Mouse (Mus musculus): ENCODE measurements around the gene Klk14. TPM values are rescaled to one million over a fixed set of nuclear protein-coding genes. Genes with fewer than 3 reads are reported as not detected.
"Not testable (repeated sequence)": the region's sequence is repeated elsewhere in the genome, so short reads cannot be mapped to it uniquely, and the experiment has no call there.

Klk14 gene
- polyA plus RNA-seq, 1 experiment from 2014 or later: not detected

- H3K9ac ChIP-seq: no peak overlapping the region
- H3K36me3 ChIP-seq (ENCODE audit: insufficient read depth): peaks cover 32% of the 10 kb centered on the region
- H3K27me3 ChIP-seq (ENCODE audit: insufficient read depth, low read length): no peaks in the 10 kb centered on the region
- ATAC-seq (ENCODE audit: insufficient read depth) (no peak), DNase-seq (no peak)
- 0 out of 2 replicates have a peak, but pooled peaks cover 5% of the 10 kb centered on the region for H3K4me1 ChIP-seq (ENCODE audit: insufficient read depth)
- 88% methylated on average over 32 of the region's 32 CpGs for WGBS
- H3K27ac ChIP-seq (ENCODE audit: low read depth): no peak overlapping the region
- TF ChIP-seq CTCF (IDR thresholded peaks at IDR 0.05; ENCODE audit: low read depth): no peak
- H3K4me2 ChIP-seq: no peak overlapping the region
- no peak overlapping the region for H3K4me3 ChIP-seq (ENCODE audit: low read depth, low read length)
- no peaks in the 10 kb centered on the region for H3K9me3 ChIP-seq (ENCODE audit: low read depth, low read length)
Measured at GRCm38 (mm10) chr7:43675091-43675490, 15.1 kb upstream of the Klk14 start.

- H3K27me3 ChIP-seq (ENCODE audit: insufficient read depth, low read length): no peaks in the 10 kb centered on the region
- H3K9ac ChIP-seq: no peak overlapping the region
- peaks cover 32% of the 10 kb centered on the region for H3K36me3 ChIP-seq (ENCODE audit: insufficient read depth)
- no peak overlapping the region for H3K4me2 ChIP-seq
- ATAC-seq (ENCODE audit: insufficient read depth) (no peak), DNase-seq (peak; percentile 56)
- no peaks in the 10 kb centered on the region for H3K4me1 ChIP-seq (ENCODE audit: insufficient read depth)
- H3K9me3 ChIP-seq (ENCODE audit: low read depth, low read length): no peaks in the 10 kb centered on the region
- no peak overlapping the region for H3K27ac ChIP-seq (ENCODE audit: low read depth)
- TF ChIP-seq CTCF (IDR thresholded peaks at IDR 0.05; ENCODE audit: low read depth): peak; percentile 63
- no peak overlapping the region for H3K4me3 ChIP-seq (ENCODE audit: low read depth, low read length)
Measured at GRCm38 (mm10) chr7:43678517-43678916, 11.7 kb upstream of the Klk14 start.

- peak; percentile 84 for TF ChIP-seq CTCF (IDR thresholded peaks at IDR 0.05; ENCODE audit: low read depth)
- Histone ChIP-seq H3K4me2 (no peak overlapping the region), H3K9me3 (ENCODE audit: low read depth, low read length) (no peaks in the 10 kb centered on the region), H3K36me3 (ENCODE audit: insufficient read depth) (peaks cover 21% of the 10 kb centered on the region), H3K27me3 (ENCODE audit: insufficient read depth, low read length) (no peaks in the 10 kb centered on the region), H3K27ac (ENCODE audit: low read depth) (no peak overlapping the region), H3K9ac (no peak overlapping the region), H3K4me1 (ENCODE audit: insufficient read depth) (no peaks in the 10 kb centered on the region), H3K4me3 (ENCODE audit: low read depth, low read length) (no peak overlapping the region)
- DNase-seq (peak; percentile 80), ATAC-seq (ENCODE audit: insufficient read depth) (no peak)
- 18% methylated on average over 5 of the region's 5 CpGs for WGBS
Measured at GRCm38 (mm10) chr7:43680960-43681359, 9.3 kb upstream of the Klk14 start.

GRCm38 (mm10) chr7:43682511-43682910 lies 7.7 kb upstream of the Klk14 start:
- peak; percentile 40 for TF ChIP-seq CTCF (IDR thresholded peaks at IDR 0.05; ENCODE audit: low read depth)
- not testable (repeated sequence) for H3K27ac ChIP-seq (ENCODE audit: low read depth); H3K4me1 ChIP-seq (ENCODE audit: insufficient read depth); H3K4me3 ChIP-seq (ENCODE audit: low read depth, low read length); H3K36me3 ChIP-seq (ENCODE audit: insufficient read depth); H3K9me3 ChIP-seq (ENCODE audit: low read depth, low read length); H3K4me2 ChIP-seq; H3K9ac ChIP-seq; H3K27me3 ChIP-seq (ENCODE audit: insufficient read depth, low read length); ATAC-seq (ENCODE audit: insufficient read depth)
- WGBS: 14% methylated on average over 1 of the region's 1 CpGs
- DNase-seq: peak; percentile 34

- Histone ChIP-seq H3K4me2 (no peak overlapping the region), H3K9me3 (ENCODE audit: low read depth, low read length) (no peaks in the 10 kb centered on the region), H3K27me3 (ENCODE audit: insufficient read depth, low read length) (no peaks in the 10 kb centered on the region), H3K36me3 (ENCODE audit: insufficient read depth) (no peaks in the 10 kb centered on the region), H3K4me3 (ENCODE audit: low read depth, low read length) (no peak overlapping the region), H3K9ac (no peak overlapping the region), H3K27ac (ENCODE audit: low read depth) (no peak overlapping the region), H3K4me1 (ENCODE audit: insufficient read depth) (no peaks in the 10 kb centered on the region)
- no peak for TF ChIP-seq CTCF (IDR thresholded peaks at IDR 0.05; ENCODE audit: low read depth)
- no peak for DNase-seq
- WGBS: 46% methylated on average over 7 of the region's 7 CpGs
- no peak for ATAC-seq (ENCODE audit: insufficient read depth)
Measured at GRCm38 (mm10) chr7:43685088-43685487, 5.1 kb upstream of the Klk14 start.

GRCm38 (mm10) chr7:43710031-43710430 lies 19.8 kb downstream of the Klk14 start:
- DNase-seq: no peak
- 74% methylated on average over 3 of the region's 3 CpGs for WGBS
- Histone ChIP-seq H3K4me3 (ENCODE audit: low read depth, low read length) (no peak overlapping the region), H3K36me3 (ENCODE audit: insufficient read depth) (no peaks in the 10 kb centered on the region), H3K9ac (no peak overlapping the region), H3K27ac (ENCODE audit: low read depth) (no peak overlapping the region), H3K27me3 (ENCODE audit: insufficient read depth, low read length) (no peaks in the 10 kb centered on the region), H3K4me1 (ENCODE audit: insufficient read depth) (no peaks in the 10 kb centered on the region), H3K9me3 (ENCODE audit: low read depth, low read length) (no peaks in the 10 kb centered on the region), H3K4me2 (no peak overlapping the region)
- TF ChIP-seq CTCF (IDR thresholded peaks at IDR 0.05; ENCODE audit: low read depth): no peak
- no peak for ATAC-seq (ENCODE audit: insufficient read depth)

GRCm38 (mm10) chr7:43712267-43712666 lies 22.0 kb downstream of the Klk14 start, which contains the start of gene Klk13:
Gene Klk13 (plus strand): TSS chr7:43712567.
- ATAC-seq (ENCODE audit: insufficient read depth) (no peak), DNase-seq (no peak)
- WGBS: 50% methylated on average over 4 of the region's 4 CpGs
- H3K9me3 ChIP-seq (ENCODE audit: low read depth, low read length): no peaks in the 10 kb centered on the region
- no peak within 1 kb of the TSS for H3K9ac ChIP-seq
- no peak within 1 kb of the TSS for H3K4me3 ChIP-seq (ENCODE audit: low read depth, low read length)
- no peak within 1 kb of the TSS for H3K27ac ChIP-seq (ENCODE audit: low read depth)
- no peaks in the 10 kb centered on the region for H3K36me3 ChIP-seq (ENCODE audit: insufficient read depth)
- no peaks in the 10 kb centered on the region for H3K4me1 ChIP-seq (ENCODE audit: insufficient read depth)
- TF ChIP-seq CTCF (IDR thresholded peaks at IDR 0.05; ENCODE audit: low read depth): no peak
- H3K4me2 ChIP-seq: peak within 1 kb of the TSS; percentile 48
- H3K27me3 ChIP-seq (ENCODE audit: insufficient read depth, low read length): no peaks in the 10 kb centered on the region

- Histone ChIP-seq H3K9me3 (ENCODE audit: low read depth, low read length) (no peaks in the 10 kb centered on the region), H3K27me3 (ENCODE audit: insufficient read depth, low read length) (no peaks in the 10 kb centered on the region), H3K4me3 (ENCODE audit: low read depth, low read length) (no peak overlapping the region), H3K4me1 (ENCODE audit: insufficient read depth) (no peaks in the 10 kb centered on the region), H3K4me2 (peak overlapping the region; percentile 48; the same call in 1 of the 2 replicates), H3K27ac (ENCODE audit: low read depth) (no peak overlapping the region), H3K9ac (no peak overlapping the region), H3K36me3 (ENCODE audit: insufficient read depth) (no peaks in the 10 kb centered on the region)
- ATAC-seq (ENCODE audit: insufficient read depth): no peak
- 1% methylated on average over 7 of the region's 9 CpGs for WGBS
- DNase-seq: peak; percentile 2
- TF ChIP-seq CTCF (IDR thresholded peaks at IDR 0.05; ENCODE audit: low read depth): no peak
Measured at GRCm38 (mm10) chr7:43712917-43713316, 22.7 kb downstream of the Klk14 start.
